Mouse (Mus musculus): Measurements from ENCODE around the gene Dusp23. TPM values are rescaled to one million over a fixed set of nuclear protein-coding genes. Genes with fewer than 3 reads are reported as not detected.

The Dusp23 gene
- polyA plus RNA-seq, 1 experiment from 2014 or later = 11.4 TPM

- H3K9me3 ChIP-seq (replicated peaks; ENCODE audit: control insufficient read depth, low read length) = no peaks in the 10 kb centered on the region
Measured at GRCm38 (mm10) chr1:172631721-172632120, 1.0 kb downstream of the Dusp23 start.

GRCm38 (mm10) chr1:172629831-172630230, 2.9 kb downstream of the Dusp23 start:
- Histone ChIP-seq H3K9me3 (replicated peaks; ENCODE audit: control insufficient read depth, low read length) (no peaks in the 10 kb centered on the region), H3K4me3 (ENCODE audit: low read length) (no peak overlapping the region), H3K4me2 (ENCODE audit: low read depth, low read length) (no peak overlapping the region), H3K27me3 (ENCODE audit: control insufficient read depth, insufficient read depth, low read length) (no peaks in the 10 kb centered on the region), H3K9ac (ENCODE audit: low read length) (no peak overlapping the region), H3K27ac (ENCODE audit: low read length) (no peak overlapping the region), H3K4me1 (ENCODE audit: control insufficient read depth, insufficient read depth, low read length) (peaks cover 3% of the 10 kb centered on the region; the same call in 1 of the 2 replicates), H3K36me3 (ENCODE audit: control insufficient read depth, insufficient read depth) (no peaks in the 10 kb centered on the region)
- no peak for ATAC-seq (replicated peaks; ENCODE audit: extremely low read depth, insufficient read depth, low FRiP score)
- WGBS = 60% methylated on average over 7 of the region's 7 CpGs

More at GRCm38 (mm10) chr1:172631721-172632120, 1.0 kb downstream of the Dusp23 start:
- 87% methylated on average over 5 of the region's 5 CpGs for WGBS
- H3K27ac ChIP-seq (ENCODE audit: low read length) = no peak overlapping the region
- no peak overlapping the region for H3K4me3 ChIP-seq (ENCODE audit: low read length)
- peaks cover 5% of the 10 kb centered on the region; the same call in 1 of the 2 replicates for H3K4me1 ChIP-seq (ENCODE audit: control insufficient read depth, insufficient read depth, low read length)
- H3K4me2 ChIP-seq (ENCODE audit: low read depth, low read length) = no peak overlapping the region
- no peaks in the 10 kb centered on the region for H3K36me3 ChIP-seq (ENCODE audit: control insufficient read depth, insufficient read depth)
- H3K27me3 ChIP-seq (ENCODE audit: control insufficient read depth, insufficient read depth, low read length) = no peaks in the 10 kb centered on the region
- no peak overlapping the region for H3K9ac ChIP-seq (ENCODE audit: low read length)
- ATAC-seq (replicated peaks; ENCODE audit: extremely low read depth, insufficient read depth, low FRiP score) = no peak

GRCm38 (mm10) chr1:172626306-172626705, 6.5 kb downstream of the Dusp23 start:
- H3K36me3 ChIP-seq (ENCODE audit: control insufficient read depth, insufficient read depth) = no peaks in the 10 kb centered on the region

GRCm38 (mm10) chr1:172624081-172624480, 8.7 kb downstream of the Dusp23 start:
- ATAC-seq (replicated peaks; ENCODE audit: extremely low read depth, insufficient read depth, low FRiP score) = no peak
- WGBS = 70% methylated on average over 3 of the region's 3 CpGs
- no peaks in the 10 kb centered on the region for H3K4me1 ChIP-seq (ENCODE audit: control insufficient read depth, insufficient read depth, low read length)
- H3K4me2 ChIP-seq (ENCODE audit: low read depth, low read length) = no peak overlapping the region
- H3K4me3 ChIP-seq (ENCODE audit: low read length) = no peak overlapping the region
- no peaks in the 10 kb centered on the region for H3K27me3 ChIP-seq (ENCODE audit: control insufficient read depth, insufficient read depth, low read length)
- H3K36me3 ChIP-seq (ENCODE audit: control insufficient read depth, insufficient read depth) = no peaks in the 10 kb centered on the region
- H3K27ac ChIP-seq (ENCODE audit: low read length) = no peak overlapping the region
- H3K9ac ChIP-seq (ENCODE audit: low read length) = no peak overlapping the region
- H3K9me3 ChIP-seq (replicated peaks; ENCODE audit: control insufficient read depth, low read length) = no peaks in the 10 kb centered on the region

More at GRCm38 (mm10) chr1:172626306-172626705, 6.5 kb downstream of the Dusp23 start:
- 93% methylated on average over 3 of the region's 3 CpGs for WGBS
- Histone ChIP-seq H3K27ac (ENCODE audit: low read length) (no peak overlapping the region), H3K4me1 (ENCODE audit: control insufficient read depth, insufficient read depth, low read length) (no peaks in the 10 kb centered on the region), H3K9me3 (replicated peaks; ENCODE audit: control insufficient read depth, low read length) (no peaks in the 10 kb centered on the region), H3K9ac (ENCODE audit: low read length) (no peak overlapping the region), H3K4me3 (ENCODE audit: low read length) (no peak overlapping the region), H3K4me2 (ENCODE audit: low read depth, low read length) (no peak overlapping the region), H3K27me3 (ENCODE audit: control insufficient read depth, insufficient read depth, low read length) (no peaks in the 10 kb centered on the region)
- ATAC-seq (replicated peaks; ENCODE audit: extremely low read depth, insufficient read depth, low FRiP score) = no peak

- Histone ChIP-seq H3K36me3 (ENCODE audit: control insufficient read depth, insufficient read depth) (no peaks in the 10 kb centered on the region), H3K9me3 (replicated peaks; ENCODE audit: control insufficient read depth, low read length) (no peaks in the 10 kb centered on the region), H3K4me2 (ENCODE audit: low read depth, low read length) (no peak overlapping the region), H3K4me1 (ENCODE audit: control insufficient read depth, insufficient read depth, low read length) (no peaks in the 10 kb centered on the region), H3K27me3 (ENCODE audit: control insufficient read depth, insufficient read depth, low read length) (no peaks in the 10 kb centered on the region), H3K4me3 (ENCODE audit: low read length) (no peak overlapping the region), H3K27ac (ENCODE audit: low read length) (no peak overlapping the region), H3K9ac (ENCODE audit: low read length) (no peak overlapping the region)
- ATAC-seq (replicated peaks; ENCODE audit: extremely low read depth, insufficient read depth, low FRiP score) = no peak
- WGBS = 58% methylated on average over 5 of the region's 5 CpGs
Measured at GRCm38 (mm10) chr1:172623599-172623998, 9.2 kb downstream of the Dusp23 start.

GRCm38 (mm10) chr1:172619235-172619634, 13.5 kb downstream of the Dusp23 start:
- ATAC-seq (replicated peaks; ENCODE audit: extremely low read depth, insufficient read depth, low FRiP score) = no peak
- H3K36me3 ChIP-seq (ENCODE audit: control insufficient read depth, insufficient read depth) = no peaks in the 10 kb centered on the region
- H3K4me2 ChIP-seq (ENCODE audit: low read depth, low read length) = no peak overlapping the region
- H3K4me3 ChIP-seq (ENCODE audit: low read length) = no peak overlapping the region
- H3K27me3 ChIP-seq (ENCODE audit: control insufficient read depth, insufficient read depth, low read length) = no peaks in the 10 kb centered on the region
- H3K9me3 ChIP-seq (replicated peaks; ENCODE audit: control insufficient read depth, low read length) = no peaks in the 10 kb centered on the region
- WGBS = 18% methylated on average over 7 of the region's 7 CpGs
- no peaks in the 10 kb centered on the region for H3K4me1 ChIP-seq (ENCODE audit: control insufficient read depth, insufficient read depth, low read length)
- no peak overlapping the region for H3K27ac ChIP-seq (ENCODE audit: low read length)
- no peak overlapping the region for H3K9ac ChIP-seq (ENCODE audit: low read length)

GRCm38 (mm10) chr1:172618141-172618540, 14.6 kb downstream of the Dusp23 start:
- H3K36me3 ChIP-seq (ENCODE audit: control insufficient read depth, insufficient read depth) = no peaks in the 10 kb centered on the region

GRCm38 (mm10) chr1:172617365-172618076, 15.2 kb downstream of the Dusp23 start:
- H3K36me3 ChIP-seq (ENCODE audit: control insufficient read depth, insufficient read depth) = no peaks in the 10 kb centered on the region
- no peak for ATAC-seq (replicated peaks; ENCODE audit: extremely low read depth, insufficient read depth, low FRiP score)
- no peak overlapping the region for H3K4me3 ChIP-seq (ENCODE audit: low read length)
- WGBS = 34% methylated on average over 14 of the region's 14 CpGs
- no peak overlapping the region for H3K9ac ChIP-seq (ENCODE audit: low read length)
- no peaks in the 10 kb centered on the region for H3K27me3 ChIP-seq (ENCODE audit: control insufficient read depth, insufficient read depth, low read length)
- no peaks in the 10 kb centered on the region for H3K4me1 ChIP-seq (ENCODE audit: control insufficient read depth, insufficient read depth, low read length)
- peak overlapping the region; percentile 57 for H3K4me2 ChIP-seq (ENCODE audit: low read depth, low read length)
- H3K9me3 ChIP-seq (replicated peaks; ENCODE audit: control insufficient read depth, low read length) = no peaks in the 10 kb centered on the region
- no peak overlapping the region for H3K27ac ChIP-seq (ENCODE audit: low read length)

More at GRCm38 (mm10) chr1:172618141-172618540, 14.6 kb downstream of the Dusp23 start:
- Histone ChIP-seq H3K4me3 (ENCODE audit: low read length) (no peak overlapping the region), H3K9me3 (replicated peaks; ENCODE audit: control insufficient read depth, low read length) (no peaks in the 10 kb centered on the region), H3K27ac (ENCODE audit: low read length) (no peak overlapping the region), H3K27me3 (ENCODE audit: control insufficient read depth, insufficient read depth, low read length) (no peaks in the 10 kb centered on the region), H3K4me1 (ENCODE audit: control insufficient read depth, insufficient read depth, low read length) (no peaks in the 10 kb centered on the region), H3K4me2 (ENCODE audit: low read depth, low read length) (no peak overlapping the region), H3K9ac (ENCODE audit: low read length) (no peak overlapping the region)
- WGBS = 77% methylated on average over 4 of the region's 4 CpGs
- ATAC-seq (replicated peaks; ENCODE audit: extremely low read depth, insufficient read depth, low FRiP score) = no peak

- Histone ChIP-seq H3K36me3 (ENCODE audit: control insufficient read depth, insufficient read depth) (no peaks in the 10 kb centered on the region), H3K9ac (ENCODE audit: low read length) (0 out of 2 replicates have a peak overlapping the region, but pooled peaks have one; percentile 22), H3K4me3 (ENCODE audit: low read length) (peak overlapping the region; percentile 37), H3K4me2 (ENCODE audit: low read depth, low read length) (peak overlapping the region; percentile 57), H3K9me3 (replicated peaks; ENCODE audit: control insufficient read depth, low read length) (no peaks in the 10 kb centered on the region), H3K27me3 (ENCODE audit: control insufficient read depth, insufficient read depth, low read length) (no peaks in the 10 kb centered on the region), H3K27ac (ENCODE audit: low read length) (no peak overlapping the region), H3K4me1 (ENCODE audit: control insufficient read depth, insufficient read depth, low read length) (no peaks in the 10 kb centered on the region)
- ATAC-seq (replicated peaks; ENCODE audit: extremely low read depth, insufficient read depth, low FRiP score) = no peak
- WGBS = 19% methylated on average over 22 of the region's 22 CpGs
Measured at GRCm38 (mm10) chr1:172616537-172617300, 16.0 kb downstream of the Dusp23 start.
